Mouse (Mus musculus) spleen, adult 2 months (tissue): ENCODE results near the gene Prdm1.

Experiments used
- CTCF ChIP-seq: fragments of 200-500 bp; IDR thresholded peaks from 2 replicates; pipeline ENCODE4 v1.5.1; 2011; ENCODE audit warnings: mild to moderate bottlenecking, inconsistent platforms; ENCODE audit not compliant: insufficient read depth, insufficient read length, insufficient replicate concordance; ENCODE audit errors: extremely low read depth
- POLR2A ChIP-seq: fragments of 200-500 bp; IDR thresholded peaks from 2 replicates; pipeline ENCODE4 v1.6.1; 2011; ENCODE audit warnings: low read depth, low read length, inconsistent platforms

DNA sequence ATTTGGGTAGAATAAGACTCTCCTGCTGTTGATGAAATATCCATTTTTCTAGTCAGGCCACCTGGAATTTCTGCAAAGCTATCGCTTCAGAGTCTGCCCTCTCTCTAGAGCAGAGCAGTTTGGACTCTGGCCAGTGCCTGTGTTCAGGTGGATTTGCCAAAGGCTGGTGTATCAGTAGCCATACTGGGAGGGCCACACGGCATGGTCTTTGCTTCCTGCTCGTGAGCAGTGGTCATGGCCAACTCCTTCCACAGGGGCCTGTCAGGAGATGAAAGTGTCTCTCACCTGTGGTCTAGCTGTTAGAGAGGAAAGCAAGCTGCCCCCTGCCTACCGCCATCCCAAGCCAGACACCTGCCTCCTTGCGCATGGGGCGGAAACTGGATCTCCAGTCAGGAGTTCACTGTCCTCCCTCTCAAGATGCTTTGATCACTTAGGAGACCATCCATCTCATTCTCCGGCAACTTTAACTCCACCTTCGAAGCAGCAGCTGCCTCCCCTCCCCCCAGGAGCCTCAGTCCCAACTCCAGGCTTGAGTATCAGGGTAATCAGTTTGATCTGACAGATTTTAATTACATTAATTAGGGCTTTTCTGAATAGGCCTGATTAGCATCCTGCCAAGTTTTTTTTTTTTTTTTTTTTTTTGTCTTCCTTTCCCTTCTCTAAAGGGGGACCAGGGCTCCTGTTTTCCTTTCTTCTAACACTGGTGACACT, 35.3 kb downstream of the Prdm1 start:
- TF ChIP-seq CTCF (no peak), POLR2A (no peak)
